Mouse (Mus musculus): Measurements from ENCODE around the gene Khdc3.

The Khdc3 gene

DNA sequence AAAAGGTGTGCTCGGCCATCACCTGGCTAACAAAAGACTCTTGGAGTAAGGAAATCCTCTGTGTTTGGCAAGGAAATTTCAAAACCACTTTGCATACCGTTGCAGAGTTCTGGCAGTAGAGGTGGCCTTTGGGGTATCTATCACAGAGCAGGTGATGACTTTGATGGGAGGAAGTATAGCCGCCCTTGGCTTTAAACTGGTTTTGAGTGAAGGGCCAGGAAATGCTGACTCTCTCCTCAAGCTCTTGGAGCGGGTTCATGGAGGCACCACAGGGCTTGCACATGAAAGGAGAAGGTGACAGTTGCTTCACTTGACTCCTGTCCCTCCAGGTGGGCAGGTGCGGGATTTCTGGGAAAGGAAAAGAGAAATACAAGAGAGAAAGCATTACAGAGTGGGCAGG, 14.1 kb upstream of the Khdc3 start:
- TF ChIP-seq GATA4 (IDR thresholded peaks at IDR 0.05; ENCODE audit: insufficient replicate concordance, low read length), result no peak

DNA sequence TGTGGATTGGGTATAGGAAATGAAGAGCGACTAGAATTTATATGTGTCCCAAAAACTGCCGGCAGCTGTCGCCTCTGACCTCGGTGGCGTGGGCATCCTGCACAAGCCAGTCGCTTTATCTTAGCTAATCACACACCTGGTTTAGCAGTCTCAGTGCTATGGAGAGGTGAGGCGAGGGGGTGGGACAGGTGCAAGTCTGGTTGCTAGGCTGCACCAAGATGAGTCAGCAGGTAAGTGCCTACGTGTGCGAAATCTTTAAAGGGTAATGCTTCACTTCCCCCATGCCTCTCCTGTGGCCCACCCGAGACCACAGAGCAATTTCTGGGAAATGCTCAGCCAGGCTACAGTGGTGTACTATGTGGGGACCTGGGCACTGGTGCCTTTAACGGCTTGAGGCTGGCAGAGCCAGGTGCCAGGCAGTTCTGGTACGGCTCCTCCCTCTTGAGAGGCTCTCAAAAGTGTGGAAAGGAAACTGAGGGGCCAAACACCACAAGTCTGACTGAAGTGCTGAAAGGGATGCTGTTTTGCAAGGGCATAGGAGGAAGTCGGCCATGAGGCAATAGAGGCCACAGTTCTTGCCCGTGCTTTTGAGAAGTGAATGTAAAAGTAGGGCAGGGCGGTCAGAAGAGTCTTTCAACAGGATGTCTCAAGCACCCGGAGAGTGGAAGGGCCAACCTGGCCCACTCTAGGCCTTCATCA, 12.3 kb upstream of the Khdc3 start:
- no peak for TF ChIP-seq GATA4 (IDR thresholded peaks at IDR 0.05; ENCODE audit: insufficient replicate concordance, low read length)

DNA sequence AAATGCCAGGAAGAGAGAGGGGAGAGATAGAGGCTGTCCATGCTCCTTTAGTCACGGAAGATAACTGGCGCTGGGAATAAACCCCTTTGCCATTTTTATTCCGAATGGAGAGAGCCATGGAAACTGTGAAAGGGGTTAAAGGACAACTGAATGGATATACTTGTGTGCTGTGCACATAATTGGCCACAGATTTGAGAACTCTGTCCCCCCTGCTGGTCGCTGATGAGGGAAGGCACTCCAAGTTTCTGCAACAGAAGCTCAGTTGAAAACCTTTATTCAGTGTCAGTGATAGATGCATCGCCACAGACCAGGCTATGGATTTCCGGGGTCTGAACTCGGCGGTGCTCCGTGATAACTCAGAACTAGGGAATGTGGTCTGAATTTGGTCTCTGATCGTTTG, 11.5 kb upstream of the Khdc3 start:
- no peak for TF ChIP-seq GATA4 (IDR thresholded peaks at IDR 0.05; ENCODE audit: insufficient replicate concordance, low read length)

DNA sequence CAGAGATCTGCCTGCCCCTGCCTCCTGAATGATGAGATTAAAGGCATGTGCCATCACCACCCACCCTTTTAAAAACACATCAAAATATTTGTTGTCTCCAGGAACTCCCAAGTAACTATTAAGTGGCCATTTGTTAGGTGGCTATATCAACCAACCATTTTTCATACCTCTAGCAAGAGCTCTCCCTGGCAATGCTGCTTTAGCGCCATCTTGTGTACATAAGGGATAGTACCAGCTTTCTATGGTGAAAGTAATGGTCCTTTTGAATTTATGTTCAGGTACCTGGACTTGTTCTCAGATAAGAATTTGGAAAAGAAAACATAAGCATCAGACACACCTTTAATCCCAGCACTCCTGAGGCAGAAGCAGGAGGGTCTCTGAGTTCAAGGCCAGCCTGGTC, 9.9 kb upstream of the Khdc3 start:
- TF ChIP-seq GATA4 (IDR thresholded peaks at IDR 0.05; ENCODE audit: insufficient replicate concordance, low read length), result no peak

DNA sequence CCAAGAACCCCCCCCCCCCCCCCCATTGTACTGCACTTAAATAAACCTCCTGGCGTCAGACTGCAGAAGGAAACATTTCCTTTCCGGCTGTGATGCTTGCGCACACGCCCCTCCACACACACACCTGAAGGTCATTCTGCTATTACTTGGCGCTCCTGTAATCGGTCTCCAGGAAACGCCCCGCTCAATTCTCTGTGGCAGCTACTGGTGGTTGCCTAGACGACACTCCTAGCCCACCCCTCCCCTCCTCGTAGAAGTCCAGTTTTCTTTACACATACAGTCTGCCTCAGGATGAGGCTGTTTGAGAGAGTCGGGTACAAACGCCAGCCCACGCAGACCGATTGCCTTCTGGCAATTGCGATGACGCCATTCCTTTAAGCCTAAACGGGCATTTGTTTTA, 7.1 kb upstream of the Khdc3 start:
- no peak for TF ChIP-seq GATA4 (IDR thresholded peaks at IDR 0.05; ENCODE audit: insufficient replicate concordance, low read length)

DNA sequence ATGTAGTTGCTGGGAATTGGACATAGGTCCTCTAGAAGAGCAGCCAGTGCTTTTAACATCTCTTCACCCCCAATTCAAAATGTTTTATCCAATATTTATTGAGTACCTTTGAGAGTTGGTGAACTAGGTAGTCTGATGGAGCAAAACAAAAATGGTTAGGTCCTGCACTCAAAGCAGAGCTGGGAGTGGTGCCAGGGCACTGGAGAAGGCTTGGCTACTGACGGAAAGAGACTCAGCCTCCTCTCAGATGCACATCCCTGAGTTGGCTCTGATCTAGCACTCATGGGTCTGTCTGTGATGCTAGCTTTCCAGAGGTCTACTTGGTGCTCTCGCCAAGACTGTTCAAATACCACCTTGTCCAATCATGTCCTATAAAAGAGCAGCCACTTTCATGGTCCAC, 3.7 kb upstream of the Khdc3 start:
- TF ChIP-seq GATA4 (IDR thresholded peaks at IDR 0.05; ENCODE audit: insufficient replicate concordance, low read length), result no peak

DNA sequence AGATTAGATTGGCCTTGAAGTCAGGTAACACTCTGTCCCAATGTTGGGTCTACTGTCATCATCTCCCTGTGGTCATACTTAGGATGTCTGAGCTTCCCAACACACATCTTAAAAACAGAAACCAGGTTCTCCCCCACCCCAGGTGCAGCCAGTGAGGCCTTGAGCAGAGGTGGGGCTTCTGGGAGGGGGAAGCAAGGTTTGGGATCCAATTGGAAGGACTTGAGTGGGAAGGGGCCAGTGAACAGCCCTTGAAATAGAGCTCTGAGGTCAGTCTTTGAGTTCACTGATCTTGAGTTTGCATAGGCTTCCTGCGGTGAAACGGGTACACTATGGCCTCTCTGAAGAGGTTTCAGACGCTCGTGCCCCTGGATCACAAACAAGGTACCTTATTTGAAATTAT, 545 bp downstream of the Khdc3 start, which contains the start of gene Gm20509:
Gene Gm20509, plus strand, starts transcription at position 290 of the 400 bp plus-strand sequence.
- TF ChIP-seq GATA4 (IDR thresholded peaks at IDR 0.05; ENCODE audit: insufficient replicate concordance, low read length), result no peak

DNA sequence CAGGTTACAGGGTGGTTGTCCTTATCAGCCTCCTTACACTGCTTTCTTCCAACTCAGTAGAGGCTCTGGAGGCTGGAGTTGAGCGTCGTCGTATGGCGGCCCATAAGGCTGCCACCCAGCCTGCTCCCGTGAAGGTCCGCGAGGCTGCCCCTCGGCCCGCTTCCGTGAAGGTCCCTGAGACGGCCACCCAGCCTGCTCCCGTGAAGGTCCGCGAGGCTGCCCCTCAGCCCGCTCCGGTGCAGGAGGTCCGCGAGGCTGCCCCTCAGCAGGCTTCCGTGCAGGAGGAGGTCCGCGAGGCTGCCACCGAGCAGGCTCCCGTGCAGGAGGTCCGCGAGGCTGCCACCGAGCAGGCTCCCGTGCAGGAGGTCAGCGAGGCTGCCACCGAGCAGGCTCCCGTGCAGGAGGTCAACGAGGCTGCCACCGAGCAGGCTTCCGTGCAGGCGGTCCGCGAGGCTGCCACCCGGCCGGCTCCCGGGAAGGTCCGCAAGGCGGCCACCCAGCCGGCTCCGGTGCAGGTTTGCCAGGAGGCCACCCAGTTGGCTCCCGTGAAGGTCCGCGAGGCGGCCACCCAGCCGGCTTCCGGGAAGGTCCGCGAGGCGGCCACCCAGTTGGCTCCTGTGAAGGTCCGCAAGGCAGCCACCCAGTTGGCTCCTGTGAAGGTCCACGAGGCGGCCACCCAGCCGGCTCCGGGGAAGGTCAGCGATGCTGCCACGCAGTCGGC, 1.7 kb downstream of the Khdc3 start:
- TF ChIP-seq GATA4 (IDR thresholded peaks at IDR 0.05; ENCODE audit: insufficient replicate concordance, low read length), result no peak

DNA sequence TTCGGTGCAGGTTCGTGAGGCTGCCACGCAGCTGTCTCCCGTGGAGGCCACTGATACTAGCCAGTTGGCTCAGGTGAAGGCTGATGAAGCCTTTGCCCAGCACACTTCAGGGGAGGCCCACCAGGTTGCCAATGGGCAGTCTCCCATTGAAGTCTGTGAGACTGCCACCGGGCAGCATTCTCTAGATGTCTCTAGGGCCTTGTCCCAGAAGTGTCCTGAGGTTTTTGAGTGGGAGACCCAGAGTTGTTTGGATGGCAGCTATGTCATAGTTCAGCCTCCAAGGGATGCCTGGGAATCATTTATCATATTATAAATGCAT, 2.2 kb downstream of the Khdc3 start:
- TF ChIP-seq GATA4 (IDR thresholded peaks at IDR 0.05; ENCODE audit: insufficient replicate concordance, low read length), result no peak

DNA sequence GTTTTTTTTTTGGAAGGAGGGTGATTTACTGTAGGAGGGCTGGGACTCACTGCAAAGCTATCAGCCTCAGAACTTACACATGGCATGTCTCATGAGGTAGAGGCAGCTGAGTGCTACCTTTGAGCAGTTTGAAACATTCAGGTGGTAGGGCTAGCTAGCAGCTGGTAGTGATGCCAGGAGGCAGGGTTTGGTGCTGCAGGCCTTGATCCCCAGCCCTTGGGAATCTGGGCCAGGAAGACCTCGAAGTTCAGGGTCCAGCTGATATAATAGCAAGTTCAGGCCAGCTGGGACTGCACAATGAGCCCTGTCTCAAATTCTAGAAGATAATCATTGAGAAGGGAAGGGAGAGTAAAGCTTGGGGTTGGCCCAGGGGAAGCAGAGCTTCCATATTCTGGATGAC, 3.5 kb downstream of the Khdc3 start:
- no peak for TF ChIP-seq GATA4 (IDR thresholded peaks at IDR 0.05; ENCODE audit: insufficient replicate concordance, low read length)

DNA sequence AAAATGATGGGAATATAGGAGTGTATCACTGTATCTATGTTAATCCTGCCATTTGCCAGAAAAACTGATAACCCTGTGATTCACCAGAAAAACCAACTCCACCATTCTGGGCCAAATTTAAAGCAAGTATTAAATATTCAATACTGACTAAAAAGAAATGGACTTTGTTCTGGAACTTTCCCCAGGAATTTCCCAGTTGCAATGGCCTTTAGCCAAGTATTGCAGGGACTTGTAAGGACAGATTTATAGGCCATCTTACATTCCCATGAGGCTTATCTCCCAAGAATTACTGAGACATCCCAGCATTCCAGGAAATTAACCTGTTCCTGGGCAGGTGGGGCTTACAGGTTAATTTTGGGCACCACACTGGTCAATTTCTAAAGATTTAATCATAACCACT, 4.1 kb downstream of the Khdc3 start:
- no peak for TF ChIP-seq GATA4 (IDR thresholded peaks at IDR 0.05; ENCODE audit: insufficient replicate concordance, low read length)

DNA sequence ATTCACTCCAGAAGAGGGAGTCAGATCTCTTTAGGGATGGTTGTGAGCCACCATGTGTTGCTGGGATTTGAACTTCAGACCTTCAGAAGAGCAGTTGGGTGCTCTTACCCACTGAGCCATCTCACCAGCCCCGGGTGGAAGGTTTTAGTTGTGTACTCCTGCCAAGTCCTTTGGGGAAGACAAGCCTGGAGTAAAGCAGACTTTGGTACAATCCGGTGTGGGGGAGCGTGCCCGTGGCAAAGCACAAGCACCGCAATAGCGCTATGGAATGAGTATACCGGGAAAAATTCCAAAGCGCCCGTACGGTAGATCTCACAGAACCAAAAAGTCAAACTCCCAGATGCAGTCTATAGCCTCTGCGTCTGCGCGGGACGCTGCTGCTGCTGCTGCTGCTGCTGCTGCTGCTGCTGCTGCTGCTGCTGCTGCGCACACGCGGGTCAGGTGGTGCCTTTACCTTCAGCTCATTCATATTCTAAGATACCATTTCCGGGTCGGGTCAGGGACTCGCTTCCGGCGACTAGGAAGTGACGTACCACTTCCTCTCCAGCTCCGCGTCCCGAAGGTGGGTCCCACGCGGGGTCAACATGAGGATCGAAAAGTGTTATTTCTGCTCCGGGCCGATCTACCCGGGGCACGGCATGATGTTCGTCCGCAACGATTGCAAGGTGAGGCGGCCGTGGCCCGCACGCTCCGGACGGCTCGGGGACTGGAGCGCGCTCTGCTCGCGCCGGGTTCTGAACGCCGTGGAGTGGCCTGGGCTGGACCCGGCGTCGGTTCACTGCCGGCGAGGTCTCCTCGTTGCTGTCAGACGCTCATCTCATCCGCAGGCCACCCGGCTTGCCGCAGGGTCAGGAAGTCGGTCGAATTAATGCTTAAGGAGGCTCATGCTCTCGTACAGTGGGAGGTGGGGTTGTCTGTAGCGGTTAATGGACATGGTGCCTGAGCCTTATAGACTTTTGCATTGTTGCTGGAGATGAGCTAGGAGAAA, 11.6 kb downstream of the Khdc3 start, which contains the start of gene Rsl24d1:
Gene Rsl24d1, plus strand, starts transcription at position 508 of the 988 bp plus-strand sequence.
- no peak for TF ChIP-seq GATA4 (IDR thresholded peaks at IDR 0.05; ENCODE audit: insufficient replicate concordance, low read length)

DNA sequence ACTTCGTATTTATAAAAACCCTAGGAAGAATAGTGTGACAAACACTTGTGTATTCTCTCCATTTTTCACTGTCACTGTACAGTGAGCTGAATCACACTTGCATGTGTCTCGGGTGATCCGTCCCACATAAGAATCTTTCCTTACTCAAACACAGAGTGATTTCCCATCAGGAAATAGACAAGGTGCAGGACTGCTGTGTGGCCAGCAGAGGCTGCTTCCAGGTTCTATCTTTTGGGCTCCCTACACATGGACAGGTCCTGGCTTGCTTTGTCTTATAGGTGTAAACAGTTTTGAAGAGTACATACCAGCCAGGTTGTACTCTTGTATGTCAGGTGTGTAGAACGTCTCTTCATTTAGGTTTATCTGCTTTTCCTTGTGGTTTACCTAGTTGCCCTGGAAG, 16.4 kb downstream of the Khdc3 start:
- no peak for TF ChIP-seq GATA4 (IDR thresholded peaks at IDR 0.05; ENCODE audit: insufficient replicate concordance, low read length)

DNA sequence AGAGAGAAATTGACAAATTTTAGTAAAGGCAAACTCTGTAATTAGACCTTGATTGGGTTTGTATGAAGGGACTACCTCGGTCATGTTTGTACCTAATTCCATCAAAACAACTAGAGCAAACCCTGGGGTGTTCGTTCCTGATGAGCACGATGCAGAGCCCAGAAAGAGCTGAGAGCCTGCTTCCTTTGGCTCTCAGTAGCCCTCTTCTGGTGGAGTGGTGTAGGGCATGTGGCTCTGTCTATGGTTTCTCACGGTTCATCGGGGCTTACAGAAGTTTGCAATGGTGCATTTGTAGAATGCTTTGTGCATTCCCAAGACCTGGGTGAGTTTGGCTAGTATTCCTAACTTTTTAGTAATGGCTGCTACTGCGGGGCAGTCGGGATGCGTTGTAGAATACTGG, 20.1 kb downstream of the Khdc3 start:
- no peak for TF ChIP-seq GATA4 (IDR thresholded peaks at IDR 0.05; ENCODE audit: insufficient replicate concordance, low read length)

DNA sequence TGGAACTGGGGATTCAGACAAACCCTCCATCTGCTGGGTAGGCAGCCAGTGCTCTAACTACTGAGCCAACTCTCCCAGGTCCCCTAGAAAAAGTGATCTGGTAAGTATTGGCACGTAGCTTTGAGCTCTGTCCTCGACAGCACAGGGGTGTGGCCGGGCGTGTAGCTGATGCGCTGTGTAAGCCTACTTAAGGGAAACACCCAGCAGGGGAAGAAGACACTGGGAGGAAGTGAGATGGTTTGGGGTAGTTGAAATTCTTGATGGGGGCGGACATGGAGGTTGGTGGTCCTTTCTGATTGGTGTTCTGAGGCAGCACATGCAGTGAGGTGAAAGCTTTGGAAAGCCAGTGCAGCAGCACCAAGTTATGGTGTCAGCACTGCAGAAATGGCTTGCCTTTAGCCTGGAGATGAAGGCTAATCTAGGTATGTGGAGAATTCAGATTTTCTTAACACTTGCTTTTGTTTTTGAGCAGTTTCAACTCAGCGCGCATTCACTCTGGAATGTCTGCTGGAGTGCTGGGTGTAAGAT, 23.5 kb downstream of the Khdc3 start:
- no peak for TF ChIP-seq GATA4 (IDR thresholded peaks at IDR 0.05; ENCODE audit: insufficient replicate concordance, low read length)

Data from liver, adult (tissue).